Mouse (Mus musculus) liver, postnatal 0 days (tissue): Measurements from ENCODE around the gene Slc16a11. TPM values are rescaled to one million over a fixed set of nuclear protein-coding genes. Genes with fewer than 3 reads are reported as not detected.

ENCODE experiments used
- ATAC-seq: fragments of 200-750 bp; cut with Nextera tagmentation; 2 replicates; pipeline ENCODE4 v1.8.0; 2017; ENCODE audit warnings: mild to moderate bottlenecking, moderate library complexity
- DNase-seq: peaks from one replicate; pipeline ENCODE4 v3.0.0-alpha.2; 2016
- H3K27ac ChIP-seq: fragments of 300-500 bp; sonication (generic); 2 replicates; pipeline ENCODE4 v1.5.1; 2014; ENCODE audit warnings: antibody characterized with exemption, moderate library complexity, mild to moderate bottlenecking, low read depth
- H3K27me3 ChIP-seq: fragments of 300-500 bp; sonication (generic); 2 replicates; pipeline ENCODE4 v1.6.1; 2014; ENCODE audit warnings: low read length, control low read depth, mixed read lengths; ENCODE audit not compliant: insufficient read depth
- H3K36me3 ChIP-seq: fragments of 300-500 bp; sonication (generic); replicated peaks from 2 replicates; pipeline ENCODE4 v1.6.1; 2014; ENCODE audit warnings: mild to moderate bottlenecking, control low read depth, low read length, moderate library complexity, mixed read lengths; ENCODE audit not compliant: insufficient read depth
- H3K4me1 ChIP-seq: fragments of 300-500 bp; sonication (generic); 2 replicates; pipeline ENCODE4 v1.6.1; 2014; ENCODE audit warnings: antibody characterized with exemption, mild to moderate bottlenecking, control low read depth; ENCODE audit not compliant: insufficient read depth
- H3K4me2 ChIP-seq: fragments of 300-500 bp; sonication (generic); 2 replicates; pipeline ENCODE4 v1.6.1; 2014; ENCODE audit warnings: low read depth, mild to moderate bottlenecking, low read length, moderate library complexity, mixed read lengths
- H3K4me3 ChIP-seq: fragments of 300-500 bp; sonication (generic); 2 replicates; pipeline ENCODE4 v1.5.1; 2014; ENCODE audit warnings: low read depth, low read length
- H3K9ac ChIP-seq: fragments of 300-500 bp; sonication (generic); replicated peaks from 2 replicates; pipeline ENCODE4 v1.6.1; 2014; ENCODE audit warnings: mild to moderate bottlenecking, moderate library complexity
- H3K9me3 ChIP-seq: fragments of 300-500 bp; sonication (generic); 2 replicates; pipeline ENCODE4 v1.6.1; 2016; ENCODE audit warnings: mild to moderate bottlenecking, control low read depth, low read length, mixed read lengths
- CTCF ChIP-seq: sonication (generic); IDR thresholded peaks from 2 replicates; pipeline ENCODE4 v1.5.1; 2016; ENCODE audit warnings: antibody characterized with exemption, low read depth
- EP300 ChIP-seq: IDR thresholded peaks from 2 replicates; pipeline ENCODE4 v1.6.1; 2016; ENCODE audit warnings: antibody characterized with exemption, low read depth, mild to moderate bottlenecking
- WGBS: fragments of 180-500 bp; shearing (Covaris S2); extraction: QIAGEN DNeasy Blood & Tissue Kit; methylation state at CpG from one replicate; pipeline ENCODE4 v1.1.7; 2014; ENCODE audit not compliant: insufficient replicate concordance; 5-methylcytosine and 5-hydroxymethylcytosine counted together
- polyA plus RNA-seq: library from polyadenylated mRNA; unstranded; fragments of >200 nt; fragmentation: Nextera tagmentation; extraction: Ambion mirVana; gene quantifications from 2 replicates; pipeline ENCODE4 v1.2.1, GENCODE M21; 2015

Slc16a11 gene
- polyA plus RNA-seq, 1 experiment from 2014 or later: 1.8 TPM

- no peak overlapping the region for H3K4me3 ChIP-seq
- WGBS: 44% methylated on average over 3 of the region's 3 CpGs
- DNase-seq (no peak), ATAC-seq (no peak)
- no peak for TF ChIP-seq CTCF
- no peak for TF ChIP-seq EP300
- H3K36me3 ChIP-seq: no peaks in the 10 kb centered on the region
- no peaks in the 10 kb centered on the region for H3K27me3 ChIP-seq
- no peaks in the 10 kb centered on the region for H3K4me1 ChIP-seq
- H3K9ac ChIP-seq: no peak overlapping the region
- no peak overlapping the region for H3K4me2 ChIP-seq
- H3K27ac ChIP-seq: no peak overlapping the region
- H3K9me3 ChIP-seq: no peaks in the 10 kb centered on the region
Observed at GRCm38 (mm10) chr11:70198332-70198731, 14.2 kb upstream of the Slc16a11 start.

GRCm38 (mm10) chr11:70199107-70199506 is 13.4 kb upstream of the Slc16a11 start:
- ATAC-seq (no peak), DNase-seq (no peak)
- TF ChIP-seq CTCF: no peak
- no peak for TF ChIP-seq EP300
- no peak overlapping the region for H3K4me2 ChIP-seq
- H3K4me1 ChIP-seq: no peaks in the 10 kb centered on the region
- 70% methylated on average over 8 of the region's 8 CpGs for WGBS
- H3K36me3 ChIP-seq: no peaks in the 10 kb centered on the region
- no peak overlapping the region for H3K4me3 ChIP-seq
- no peaks in the 10 kb centered on the region for H3K9me3 ChIP-seq
- H3K27me3 ChIP-seq: no peaks in the 10 kb centered on the region
- no peak overlapping the region for H3K9ac ChIP-seq
- no peak overlapping the region for H3K27ac ChIP-seq

GRCm38 (mm10) chr11:70200036-70200608 is 12.4 kb upstream of the Slc16a11 start:
- no peak for DNase-seq
- no peaks in the 10 kb centered on the region for H3K4me1 ChIP-seq
- no peak overlapping the region for H3K4me2 ChIP-seq
- H3K36me3 ChIP-seq: no peaks in the 10 kb centered on the region
- H3K27ac ChIP-seq: no peak overlapping the region
- H3K4me3 ChIP-seq: no peak overlapping the region
- 63% methylated on average over 5 of the region's 5 CpGs for WGBS
- no peaks in the 10 kb centered on the region for H3K9me3 ChIP-seq
- H3K27me3 ChIP-seq: no peaks in the 10 kb centered on the region
- no peak overlapping the region for H3K9ac ChIP-seq
- TF ChIP-seq CTCF: no peak
- no peak for TF ChIP-seq EP300
- no peak for ATAC-seq

GRCm38 (mm10) chr11:70201691-70202090 is 10.9 kb upstream of the Slc16a11 start:
- H3K36me3 ChIP-seq: no peaks in the 10 kb centered on the region
- H3K27me3 ChIP-seq: no peaks in the 10 kb centered on the region
- 37% methylated on average over 5 of the region's 5 CpGs for WGBS
- no peaks in the 10 kb centered on the region for H3K9me3 ChIP-seq
- peak; percentile 43; the same call in 1 of the 2 replicates for ATAC-seq
- H3K4me2 ChIP-seq: no peak overlapping the region
- TF ChIP-seq EP300 (no peak), CTCF (peak; percentile 94)
- no peaks in the 10 kb centered on the region for H3K4me1 ChIP-seq
- DNase-seq: peak; percentile 89
- H3K9ac ChIP-seq: no peak overlapping the region
- no peak overlapping the region for H3K27ac ChIP-seq
- H3K4me3 ChIP-seq: no peak overlapping the region

GRCm38 (mm10) chr11:70206801-70207200 is 5.8 kb upstream of the Slc16a11 start:
- Histone ChIP-seq H3K9ac (no peak overlapping the region), H3K4me3 (no peak overlapping the region), H3K27me3 (no peaks in the 10 kb centered on the region), H3K9me3 (no peaks in the 10 kb centered on the region), H3K27ac (no peak overlapping the region), H3K4me1 (peaks cover 3% of the 10 kb centered on the region; the same call in 1 of the 2 replicates), H3K4me2 (no peak overlapping the region), H3K36me3 (no peaks in the 10 kb centered on the region)
- WGBS: 47% methylated on average over 2 of the region's 2 CpGs
- no peak for ATAC-seq
- DNase-seq: no peak
- TF ChIP-seq EP300: no peak
- TF ChIP-seq CTCF: no peak

- H3K4me3 ChIP-seq: no peak overlapping the region
- DNase-seq (no peak), ATAC-seq (no peak)
- no peaks in the 10 kb centered on the region for H3K36me3 ChIP-seq
- H3K4me1 ChIP-seq: peaks cover 3% of the 10 kb centered on the region; the same call in 1 of the 2 replicates
- H3K9me3 ChIP-seq: no peaks in the 10 kb centered on the region
- no peak for TF ChIP-seq CTCF
- no peak for TF ChIP-seq EP300
- H3K27me3 ChIP-seq: no peaks in the 10 kb centered on the region
- no peak overlapping the region for H3K27ac ChIP-seq
- 79% methylated on average over 7 of the region's 7 CpGs for WGBS
- H3K4me2 ChIP-seq: no peak overlapping the region
- H3K9ac ChIP-seq: no peak overlapping the region
Observed at GRCm38 (mm10) chr11:70207283-70207682, 5.3 kb upstream of the Slc16a11 start.
